Mouse (Mus musculus) erythroblast, adult 5-6 weeks (primary cell): ENCODE results near the gene Gm49345. TPM values are rescaled to one million over a fixed set of nuclear protein-coding genes. Genes with fewer than 3 reads are reported as not detected.
A peak's percentile ranks its signal among the peaks of the same experiment; 100 is the strongest.
"Not testable (repeated sequence)": the region's sequence is repeated elsewhere in the genome, so short reads cannot be mapped to it uniquely, and the experiment has no call there.

Experiments used
- ATAC-seq: replicated peaks from 2 replicates; pipeline ENCODE4 v1.8.0; 2016; ENCODE audit warnings: moderate number of reproducible peaks, mild to moderate bottlenecking, moderate TSS enrichment, inconsistent platforms; ENCODE audit not compliant: poor library complexity, low FRiP score, severe bottlenecking
- total RNA-seq, 2 experiments: library from RNA; stranded (forward) in 1 of 2; stranded (reverse) in 1 of 2; fragments of 150-400 nt in 1 of 2; fragments of 200-764, 138-1000 nt in 1 of 2; gene quantifications; 2 replicates each; pipeline versions ENCODE4 v1.2.3 to v1.2.4; 2015 to 2017; ENCODE audit warnings: low replicate concordance in 2 of 2

Gene Gm49345
- not detected in 2 replicates for total RNA-seq (2015; ENCODE audit: low replicate concordance)
- total RNA-seq (2017; ENCODE audit: low replicate concordance): not detected in 2 replicates

- peak; percentile 91 for ATAC-seq
Observed at GRCm38 (mm10) chr13:67637294-67638007, at the start of gene Gm49345, which contains the start of gene Zfp729a. Gm49345 (minus strand) TSS chr13:67637769. Zfp729a (minus strand) TSS chr13:67637791.

GRCm38 (mm10) chr13:67686971-67687370 lies 49.4 kb upstream of the Gm49345 start, which contains the start of gene Zfp738:
Zfp738 (minus strand) TSS chr13:67687071.
- ATAC-seq: no peak

- not testable (repeated sequence) for ATAC-seq
Observed at GRCm38 (mm10) chr13:67683841-67684240, 46.3 kb upstream of the Gm49345 start.

GRCm38 (mm10) chr13:67682959-67683735 lies 45.6 kb upstream of the Gm49345 start:
- ATAC-seq: peak; percentile 77

GRCm38 (mm10) chr13:67674902-67675301 lies 37.3 kb upstream of the Gm49345 start:
- ATAC-seq: no peak

- ATAC-seq: no peak
Observed at GRCm38 (mm10) chr13:67652496-67652895, 14.9 kb upstream of the Gm49345 start.

- ATAC-seq: no peak
Observed at GRCm38 (mm10) chr13:67610108-67610507, 27.5 kb downstream of the Gm49345 start.

GRCm38 (mm10) chr13:67609066-67609876 lies 28.3 kb downstream of the Gm49345 start, which contains the start of gene Zfp729b:
Zfp729b (minus strand) TSS chr13:67609707.
- ATAC-seq: peak; percentile 81

GRCm38 (mm10) chr13:67572591-67573189 lies 64.9 kb downstream of the Gm49345 start:
- no peak for ATAC-seq

- ATAC-seq: no peak
Observed at GRCm38 (mm10) chr13:67553730-67554129, 83.8 kb downstream of the Gm49345 start, which contains the start of gene Zfp748. Zfp748 (minus strand) TSS chr13:67553830.

GRCm38 (mm10) chr13:67552505-67553346 lies 84.8 kb downstream of the Gm49345 start:
- ATAC-seq: peak; percentile 98

- no peak for ATAC-seq
Observed at GRCm38 (mm10) chr13:67545941-67546340, 91.6 kb downstream of the Gm49345 start.

Other genes with a start within 250 kb of the Gm49345 start
- 3.5 and 7.7 TPM in 2 replicates for gene Zfp429, start 237.9 kb downstream of the Gm49345 start, total RNA-seq (2015; ENCODE audit: low replicate concordance)
- gene Zfp429, start 237.9 kb downstream of the Gm49345 start, total RNA-seq (2017; ENCODE audit: low replicate concordance): 3.5 and 3.6 TPM in 2 replicates
- gene Zfp459, start 216.4 kb downstream of the Gm49345 start, total RNA-seq (2015; ENCODE audit: low replicate concordance): 0.42 TPM in 1 of 2 replicates, not detected in the other
- gene Zfp459, start 216.4 kb downstream of the Gm49345 start, total RNA-seq (2017; ENCODE audit: low replicate concordance): 1.7 TPM in 2 replicates
- 72.8 and 75.0 TPM in 2 replicates for gene Zfp874a, start 186.1 kb downstream of the Gm49345 start, total RNA-seq (2015; ENCODE audit: low replicate concordance)
- 112 and 135 TPM in 2 replicates for gene Zfp874a, start 186.1 kb downstream of the Gm49345 start, total RNA-seq (2017; ENCODE audit: low replicate concordance)
- gene Zfp874b, start 153.5 kb downstream of the Gm49345 start, total RNA-seq (2015; ENCODE audit: low replicate concordance): 48.9 and 51.3 TPM in 2 replicates
- gene Zfp874b, start 153.5 kb downstream of the Gm49345 start, total RNA-seq (2017; ENCODE audit: low replicate concordance): 71.6 and 103 TPM in 2 replicates
- gene Zfp58, start 137.2 kb downstream of the Gm49345 start, total RNA-seq (2015; ENCODE audit: low replicate concordance): 1.5 TPM in 1 of 2 replicates, not detected in the other
- gene Zfp58, start 137.2 kb downstream of the Gm49345 start, total RNA-seq (2017; ENCODE audit: low replicate concordance): 1.0 and 2.1 TPM in 2 replicates
- not detected in 2 replicates for gene Gm26965, start 111.6 kb downstream of the Gm49345 start, total RNA-seq (2015; ENCODE audit: low replicate concordance)
- gene Gm26965, start 111.6 kb downstream of the Gm49345 start, total RNA-seq (2017; ENCODE audit: low replicate concordance): not detected in 2 replicates
- 5.8 and 7.1 TPM in 2 replicates for gene Zfp87, start 111.6 kb downstream of the Gm49345 start, total RNA-seq (2015; ENCODE audit: low replicate concordance)
- gene Zfp87, start 111.6 kb downstream of the Gm49345 start, total RNA-seq (2017; ENCODE audit: low replicate concordance): 10.6 and 23.1 TPM in 2 replicates
- 3.3 and 6.7 TPM in 2 replicates for gene Zfp748, start 83.9 kb downstream of the Gm49345 start, total RNA-seq (2015; ENCODE audit: low replicate concordance)
- gene Zfp748, start 83.9 kb downstream of the Gm49345 start, total RNA-seq (2017; ENCODE audit: low replicate concordance): 2.9 and 4.6 TPM in 2 replicates
- gene Zfp729b, start 28.1 kb downstream of the Gm49345 start, total RNA-seq (2015; ENCODE audit: low replicate concordance): 1.9 and 5.2 TPM in 2 replicates
- 2.4 and 4.6 TPM in 2 replicates for gene Zfp729b, start 28.1 kb downstream of the Gm49345 start, total RNA-seq (2017; ENCODE audit: low replicate concordance)
- 1.2 and 6.1 TPM in 2 replicates for gene Zfp729a, start within 50 bp of the Gm49345 start, total RNA-seq (2015; ENCODE audit: low replicate concordance)
- gene Zfp729a, start within 50 bp of the Gm49345 start, total RNA-seq (2017; ENCODE audit: low replicate concordance): 4.9 and 11.4 TPM in 2 replicates
- gene Zfp738, start 49.3 kb upstream of the Gm49345 start, total RNA-seq (2015; ENCODE audit: low replicate concordance): 1.0 and 2.5 TPM in 2 replicates
- gene Zfp738, start 49.3 kb upstream of the Gm49345 start, total RNA-seq (2017; ENCODE audit: low replicate concordance): 1.3 and 1.5 TPM in 2 replicates
- gene Zfp65, start 91.4 kb upstream of the Gm49345 start, total RNA-seq (2015; ENCODE audit: low replicate concordance): 2.1 and 3.3 TPM in 2 replicates
- 2.8 and 3.1 TPM in 2 replicates for gene Zfp65, start 91.4 kb upstream of the Gm49345 start, total RNA-seq (2017; ENCODE audit: low replicate concordance)
- gene Zfp85, start 117.5 kb upstream of the Gm49345 start, total RNA-seq (2015; ENCODE audit: low replicate concordance): 1.7 and 4.4 TPM in 2 replicates
- gene Zfp85, start 117.5 kb upstream of the Gm49345 start, total RNA-seq (2017; ENCODE audit: low replicate concordance): 0.09 and 2.5 TPM in 2 replicates
- gene Zfp493, start 141.9 kb upstream of the Gm49345 start, total RNA-seq (2015; ENCODE audit: low replicate concordance): 5.0 TPM in 1 of 2 replicates, not detected in the other
- 0.34 TPM in 1 of 2 replicates, not detected in the other for gene Zfp493, start 141.9 kb upstream of the Gm49345 start, total RNA-seq (2017; ENCODE audit: low replicate concordance)
- 1.2 and 1.7 TPM in 2 replicates for gene Zfp273, start 176.0 kb upstream of the Gm49345 start, total RNA-seq (2015; ENCODE audit: low replicate concordance)
- 0.17 and 4.0 TPM in 2 replicates for gene Zfp273, start 176.0 kb upstream of the Gm49345 start, total RNA-seq (2017; ENCODE audit: low replicate concordance)
- gene Gm10037, start 193.3 kb upstream of the Gm49345 start, total RNA-seq (2015; ENCODE audit: low replicate concordance): not detected in 2 replicates
- not detected in 2 replicates for gene Gm10037, start 193.3 kb upstream of the Gm49345 start, total RNA-seq (2017; ENCODE audit: low replicate concordance)
- not detected in 2 replicates for gene BC048507, start 225.6 kb upstream of the Gm49345 start, total RNA-seq (2015; ENCODE audit: low replicate concordance)
- not detected in 2 replicates for gene BC048507, start 225.6 kb upstream of the Gm49345 start, total RNA-seq (2017; ENCODE audit: low replicate concordance)